Mouse (Mus musculus) heart, postnatal 0 days (tissue): ENCODE measurements around the gene Slc6a9. TPM values are rescaled to one million over a fixed set of nuclear protein-coding genes. Genes with fewer than 3 reads are reported as not detected.

Experiments
- ATAC-seq: fragments of 200-750 bp; cut with Nextera tagmentation; 2 replicates; pipeline ENCODE4 v1.8.0; 2017; ENCODE audit warnings: low read depth, moderate number of reproducible peaks, moderate library complexity; ENCODE audit not compliant: insufficient read depth
- DNase-seq: peaks from one replicate; pipeline ENCODE4 v3.0.0-alpha.2; 2016; ENCODE audit warnings: low spot score
- H3K27ac ChIP-seq: fragments of 300-500 bp; sonication (generic); 2 replicates; pipeline ENCODE4 v1.5.1; 2014; ENCODE audit warnings: low read depth, mild to moderate bottlenecking
- H3K27me3 ChIP-seq: fragments of 300-500 bp; sonication (generic); 2 replicates; pipeline ENCODE4 v1.6.1; 2014; ENCODE audit warnings: low read length, mixed read lengths; ENCODE audit not compliant: control insufficient read depth, insufficient read depth
- H3K36me3 ChIP-seq: fragments of 300-500 bp; sonication (generic); replicated peaks from 2 replicates; pipeline ENCODE4 v1.6.1; 2014; ENCODE audit warnings: low read length, mixed read lengths; ENCODE audit not compliant: control insufficient read depth, insufficient read depth
- H3K4me1 ChIP-seq: fragments of 300-500 bp; sonication (generic); 2 replicates; pipeline ENCODE4 v1.6.1; 2014; ENCODE audit warnings: antibody characterized with exemption; ENCODE audit not compliant: control insufficient read depth, insufficient read depth
- H3K4me2 ChIP-seq: fragments of 300-500 bp; sonication (generic); 2 replicates; pipeline ENCODE4 v1.6.1; 2014; ENCODE audit warnings: low read depth, mild to moderate bottlenecking, low read length, moderate library complexity
- H3K4me3 ChIP-seq: fragments of 300-500 bp; sonication (generic); 2 replicates; pipeline ENCODE4 v1.5.1; 2014; ENCODE audit warnings: low read depth, low read length
- H3K9ac ChIP-seq: fragments of 300-500 bp; sonication (generic); replicated peaks from 2 replicates; pipeline ENCODE4 v1.6.1; 2014; ENCODE audit warnings: low read depth, low read length, mixed read lengths
- H3K9me3 ChIP-seq: fragments of 300-500 bp; sonication (generic); replicated peaks from 2 replicates; pipeline ENCODE4 v1.6.1; 2016; ENCODE audit warnings: low read length; ENCODE audit not compliant: control insufficient read depth
- CTCF ChIP-seq: IDR thresholded peaks from 2 replicates; pipeline ENCODE4 v1.5.1; 2016; ENCODE audit warnings: antibody characterized with exemption, control low read depth, low read depth
- EP300 ChIP-seq: IDR thresholded peaks from 2 replicates; pipeline ENCODE4 v1.6.1; 2016; ENCODE audit warnings: antibody characterized with exemption, low read depth
- WGBS: fragments of 180-500 bp; shearing (Covaris S2); extraction: QIAGEN DNeasy Blood & Tissue Kit; methylation state at CpG from one replicate; pipeline ENCODE4 v1.1.7; 2014; 5-methylcytosine and 5-hydroxymethylcytosine counted together
- polyA plus RNA-seq: library from polyadenylated mRNA; unstranded; fragments of >200 nt; fragmentation: Nextera tagmentation; extraction: Ambion mirVana; gene quantifications from 2 replicates; pipeline ENCODE4 v1.2.1, GENCODE M21; 2015
- total RNA-seq: library from RNA; depleted of rRNA; stranded (reverse); fragments of >200 nt; gene quantifications from 2 replicates; pipeline ENCODE4 v1.2.3, GENCODE M21; 2014; ENCODE audit warnings: low replicate concordance

The Slc6a9 gene
- total and polyA plus RNA-seq, 2 experiments from 2014 or later, result 1.7 to 2.1 TPM

GRCm38 (mm10) chr4:117834845-117835530, 682 bp downstream of the Slc6a9 start:
- Histone ChIP-seq H3K36me3 (no peaks in the 10 kb centered on the region), H3K27ac (no peak overlapping the region; the same call in 1 of the 2 replicates), H3K4me1 (peaks cover 15% of the 10 kb centered on the region), H3K4me2 (peak overlapping the region; percentile 99), H3K9ac (peak overlapping the region; percentile 56; the same call in 1 of the 2 replicates), H3K27me3 (0 out of 2 replicates have a peak, but pooled peaks cover 4% of the 10 kb centered on the region), H3K9me3 (no peaks in the 10 kb centered on the region), H3K4me3 (peak overlapping the region; percentile 76)
- DNase-seq (peak; percentile 49), ATAC-seq (peak; percentile 10; the same call in 1 of the 2 replicates)
- 3% methylated on average over 36 of the region's 36 CpGs for WGBS
- TF ChIP-seq EP300, result no peak
- TF ChIP-seq CTCF, result no peak

GRCm38 (mm10) chr4:117835531-117836111, 1.3 kb downstream of the Slc6a9 start:
- peak; percentile 19 for ATAC-seq
- WGBS, result 0% methylated on average over 50 of the region's 60 CpGs

GRCm38 (mm10) chr4:117836204-117836767, 2.0 kb downstream of the Slc6a9 start:
- TF ChIP-seq CTCF (no peak), EP300 (no peak)
- Histone ChIP-seq H3K4me2 (peak overlapping the region; percentile 99), H3K27me3 (0 out of 2 replicates have a peak, but pooled peaks cover 4% of the 10 kb centered on the region), H3K9ac (peak overlapping the region; percentile 56; the same call in 1 of the 2 replicates), H3K4me1 (peaks cover 8% of the 10 kb centered on the region; the same call in 1 of the 2 replicates), H3K4me3 (peak overlapping the region; percentile 76), H3K27ac (peak overlapping the region; percentile 58), H3K36me3 (no peaks in the 10 kb centered on the region), H3K9me3 (no peaks in the 10 kb centered on the region)
- ATAC-seq, result peak; percentile 88
- under 1% methylated on average over 43 of the region's 48 CpGs for WGBS
- peak; percentile 89 for DNase-seq

More at GRCm38 (mm10) chr4:117835531-117836111, 1.3 kb downstream of the Slc6a9 start:
- TF ChIP-seq CTCF, result no peak
- Histone ChIP-seq H3K9ac (peak overlapping the region; percentile 56), H3K27me3 (0 out of 2 replicates have a peak, but pooled peaks cover 4% of the 10 kb centered on the region), H3K36me3 (no peaks in the 10 kb centered on the region), H3K9me3 (no peaks in the 10 kb centered on the region), H3K4me1 (peaks cover 8% of the 10 kb centered on the region; the same call in 1 of the 2 replicates), H3K4me2 (peak overlapping the region; percentile 99), H3K4me3 (peak overlapping the region; percentile 76), H3K27ac (peak overlapping the region; percentile 58)
- no peak for DNase-seq

GRCm38 (mm10) chr4:117837271-117837670, 3.0 kb downstream of the Slc6a9 start:
- DNase-seq (no peak), ATAC-seq (no peak)
- H3K4me1 ChIP-seq, result 0 out of 2 replicates have a peak, but pooled peaks cover under 1% of the 10 kb centered on the region
- no peaks in the 10 kb centered on the region for H3K36me3 ChIP-seq
- H3K27me3 ChIP-seq, result 0 out of 2 replicates have a peak, but pooled peaks cover 4% of the 10 kb centered on the region
- 65% methylated on average over 4 of the region's 4 CpGs for WGBS
- no peak overlapping the region for H3K4me2 ChIP-seq
- H3K4me3 ChIP-seq, result no peak overlapping the region
- TF ChIP-seq EP300 (no peak), CTCF (no peak)
- no peak overlapping the region for H3K9ac ChIP-seq
- H3K27ac ChIP-seq, result no peak overlapping the region
- H3K9me3 ChIP-seq, result no peaks in the 10 kb centered on the region

GRCm38 (mm10) chr4:117839366-117839765, 5.1 kb downstream of the Slc6a9 start:
- no peak overlapping the region for H3K4me3 ChIP-seq
- H3K9ac ChIP-seq, result no peak overlapping the region
- ATAC-seq (no peak), DNase-seq (no peak)
- TF ChIP-seq EP300 (no peak), CTCF (no peak)
- H3K9me3 ChIP-seq, result no peaks in the 10 kb centered on the region
- H3K4me2 ChIP-seq, result no peak overlapping the region
- H3K4me1 ChIP-seq, result no peaks in the 10 kb centered on the region
- no peak overlapping the region for H3K27ac ChIP-seq
- 74% methylated on average over 6 of the region's 6 CpGs for WGBS
- H3K27me3 ChIP-seq, result 0 out of 2 replicates have a peak, but pooled peaks cover 4% of the 10 kb centered on the region
- H3K36me3 ChIP-seq, result no peaks in the 10 kb centered on the region
